8 mouse cellular contexts compared by ENCODE assay signal in genomic region chr6:115991108-115991880, GRCm38 (mm10). TPM values are rescaled to one million over a fixed set of nuclear protein-coding genes. Genes with fewer than 3 reads are reported as not detected.
A peak's percentile ranks its signal among the peaks of the same experiment; 100 is the strongest.
DNase-seq lines count a peak whose midpoint lies in the region; ATAC-seq and TF ChIP-seq lines count a peak whose summit lies in the region.

No protein-coding gene starts in this region.

- WGBS in forebrain, embryonic 14.5 days: 26% methylated on average over 13 of the region's 13 CpGs
- WGBS in limb, embryonic 14.5 days: 37% methylated on average over 11 of the region's 13 CpGs
- 29% methylated on average over 13 of the region's 13 CpGs for WGBS in neural tube, embryonic 15.5 days

- peak overlapping the region; percentile 22 for H3K4me3 ChIP-seq in forebrain, embryonic 14.5 days (ENCODE audit: low read depth, low read length)
- peak overlapping the region; percentile 60 for H3K4me3 ChIP-seq in limb, embryonic 14.5 days (replicated peaks; ENCODE audit: low read length)
- H3K4me3 ChIP-seq in neural tube, embryonic 15.5 days (replicated peaks): peak overlapping the region; percentile 54

- peak overlapping the region; percentile 84 for H3K4me2 ChIP-seq in forebrain, embryonic 14.5 days (ENCODE audit: low read length)
- H3K4me2 ChIP-seq in limb, embryonic 14.5 days (replicated peaks; ENCODE audit: low read depth, low read length, severe bottlenecking): peak overlapping the region; percentile 16; the same call in 1 of the 2 replicates
- H3K4me2 ChIP-seq in neural tube, embryonic 15.5 days: peak overlapping the region; percentile 90

- no peak overlapping the region for H3K27ac ChIP-seq in forebrain, embryonic 14.5 days (ENCODE audit: low read depth, low read length)
- H3K27ac ChIP-seq in limb, embryonic 14.5 days (replicated peaks; ENCODE audit: low read depth, low read length): no peak overlapping the region
- H3K27ac ChIP-seq in neural tube, embryonic 15.5 days (replicated peaks): 0 out of 2 replicates have a peak overlapping the region, but pooled peaks have one; percentile 28

- no peak for TF ChIP-seq POLR2A in limb, embryonic 14.5 days (IDR thresholded peaks at IDR 0.05; ENCODE audit: borderline replicate concordance, extremely low read depth, insufficient read depth, insufficient read length)

- H3K27me3 ChIP-seq in forebrain, embryonic 14.5 days (replicated peaks; ENCODE audit: control insufficient read depth, insufficient read depth, low read length): peaks cover 30% of the 10 kb centered on the region
- peaks cover 30% of the 10 kb centered on the region for H3K27me3 ChIP-seq in limb, embryonic 14.5 days (ENCODE audit: control insufficient read depth, insufficient read depth, low read length)
- H3K27me3 ChIP-seq in neural tube, embryonic 15.5 days (replicated peaks): peaks cover 51% of the 10 kb centered on the region

- H3K36me3 ChIP-seq in forebrain, embryonic 14.5 days (ENCODE audit: control insufficient read depth, insufficient read depth, low read length): no peaks in the 10 kb centered on the region
- H3K36me3 ChIP-seq in limb, embryonic 14.5 days (ENCODE audit: control insufficient read depth, insufficient read depth, low read length): no peaks in the 10 kb centered on the region
- H3K36me3 ChIP-seq in neural tube, embryonic 15.5 days: no peaks in the 10 kb centered on the region

- peak; percentile 54 for DNase-seq in embryo, embryonic 11 days
- DNase-seq in embryo, embryonic 10.5 days (ENCODE audit: low spot score): no peak
- peak; percentile 57 for DNase-seq in 416B (ENCODE audit: low read depth)
- DNase-seq in forebrain, embryonic 14.5 days (ENCODE audit: low spot score): no peak
- DNase-seq in limb, embryonic 14.5 days (ENCODE audit: low spot score): no peak
- DNase-seq in frontal cortex, postnatal 25 days (ENCODE audit: low spot score in 2 of 2): no peak
- no peak for DNase-seq in right cerebral cortex, postnatal 10 days (ENCODE audit: low spot score in 2 of 2)

- no peaks in the 10 kb centered on the region for H3K9me3 ChIP-seq in forebrain, embryonic 14.5 days (replicated peaks; ENCODE audit: control insufficient read depth, low read length)
- no peaks in the 10 kb centered on the region for H3K9me3 ChIP-seq in limb, embryonic 14.5 days (ENCODE audit: control insufficient read depth, low read length)
- no peaks in the 10 kb centered on the region for H3K9me3 ChIP-seq in neural tube, embryonic 15.5 days (replicated peaks)

- H3K9ac ChIP-seq in forebrain, embryonic 14.5 days (ENCODE audit: low read length): peak overlapping the region; percentile 30
- peak overlapping the region; percentile 8 for H3K9ac ChIP-seq in limb, embryonic 14.5 days (ENCODE audit: low read depth, low read length, severe bottlenecking)
- H3K9ac ChIP-seq in neural tube, embryonic 15.5 days (replicated peaks): peak overlapping the region; percentile 7; the same call in 1 of the 2 replicates

- H3K4me1 ChIP-seq in forebrain, embryonic 14.5 days (ENCODE audit: control insufficient read depth, insufficient read depth, low read length): peaks cover 5% of the 10 kb centered on the region; the same call in 1 of the 2 replicates
- H3K4me1 ChIP-seq in limb, embryonic 14.5 days (ENCODE audit: control insufficient read depth, insufficient read depth, low read length): peaks cover 29% of the 10 kb centered on the region
- H3K4me1 ChIP-seq in neural tube, embryonic 15.5 days: peaks cover 47% of the 10 kb centered on the region

- no peak for ATAC-seq in forebrain, embryonic 14.5 days
- no peak for ATAC-seq in limb, embryonic 14.5 days (ENCODE audit: low FRiP score, low read depth)
- ATAC-seq in neural tube, embryonic 15.5 days (ENCODE audit: low FRiP score): no peak

RNA-seq across cellular contexts. Expression of gene Plxnd1, which starts 3.5 kb away (rescaled TPM):
- polyA plus RNA-seq in forebrain, embryonic 14.5 days (2014; fragmentation: Nextera tagmentation; extraction: Ambion mirVana): 15.3 and 19.6 TPM in 2 replicates
- 61.9 and 74.1 TPM in 2 replicates for polyA plus RNA-seq in limb, embryonic 14.5 days (2012; rRNA removed)
- 39.1 and 50.4 TPM in 2 replicates for polyA plus RNA-seq in limb, embryonic 14.5 days (2014; fragmentation: Nextera tagmentation; extraction: Ambion mirVana)
- polyA plus RNA-seq in neural tube, embryonic 15.5 days (2015; fragmentation: Nextera tagmentation; extraction: Ambion mirVana): 8.8 and 9.8 TPM in 2 replicates

RNA-seq across cellular contexts. Expression of gene H1foo, which starts 46.6 kb away (rescaled TPM):
- not detected in 2 replicates for polyA plus RNA-seq in forebrain, embryonic 14.5 days (2014; fragmentation: Nextera tagmentation; extraction: Ambion mirVana)
- polyA plus RNA-seq in limb, embryonic 14.5 days (2012; rRNA removed): not detected in 2 replicates
- not detected in 2 replicates for polyA plus RNA-seq in limb, embryonic 14.5 days (2014; fragmentation: Nextera tagmentation; extraction: Ambion mirVana)
- not detected in 2 replicates for polyA plus RNA-seq in neural tube, embryonic 15.5 days (2015; fragmentation: Nextera tagmentation; extraction: Ambion mirVana)

RNA-seq across cellular contexts. Expression of gene Rho, which starts 59.7 kb away (rescaled TPM):
- polyA plus RNA-seq in forebrain, embryonic 14.5 days (2014; fragmentation: Nextera tagmentation; extraction: Ambion mirVana): 0.19 and 0.30 TPM in 2 replicates
- polyA plus RNA-seq in limb, embryonic 14.5 days (2012; rRNA removed): 0.67 and 1.1 TPM in 2 replicates
- polyA plus RNA-seq in limb, embryonic 14.5 days (2014; fragmentation: Nextera tagmentation; extraction: Ambion mirVana): 0.22 TPM in 1 of 2 replicates, not detected in the other
- polyA plus RNA-seq in neural tube, embryonic 15.5 days (2015; fragmentation: Nextera tagmentation; extraction: Ambion mirVana): 2.0 and 2.1 TPM in 2 replicates

Comparison
In these comparisons a context has a peak if more than half of its experiments do, and no peak if none do; other contexts are left out.
1. DNase-seq: peak in embryo, embryonic 11 days (single experiment) and 416B (single experiment); none in embryo, embryonic 10.5 days (single experiment), forebrain, embryonic 14.5 days (single experiment), limb, embryonic 14.5 days (single experiment), frontal cortex, postnatal 25 days (0 of 2) and right cerebral cortex, postnatal 10 days (0 of 2).
2. H3K4me2 ChIP-seq: peak in every context shown above with its lines; median percentile 90 in neural tube, embryonic 15.5 days; 84 in forebrain, embryonic 14.5 days; 16 in limb, embryonic 14.5 days.
3. Peak in every context shown above with its lines, with median percentiles within 50 percentile points of each other: H3K4me3 ChIP-seq and H3K9ac ChIP-seq.